Mouse (Mus musculus) cerebellum, adult 2 months (tissue): Measurements from ENCODE around the gene Rpa1. TPM values are rescaled to one million over a fixed set of nuclear protein-coding genes. Genes with fewer than 3 reads are reported as not detected.

ENCODE experiments used
- DNase-seq, 2 experiments: peaks; one replicate each; pipeline ENCODE4 v3.0.0; 2021
- H3K27ac ChIP-seq: fragments of 200-500 bp; 2 replicates; pipeline ENCODE4 v1.5.1; 2012; ENCODE audit warnings: low read length, control low read depth, inconsistent platforms; ENCODE audit not compliant: insufficient read depth
- H3K27me3 ChIP-seq: fragments of 200-500 bp; 2 replicates; pipeline ENCODE4 v1.6.1; 2012; ENCODE audit warnings: inconsistent platforms, mild to moderate bottlenecking, low read length, moderate library complexity; ENCODE audit not compliant: control insufficient read depth, insufficient read depth
- H3K4me1 ChIP-seq: fragments of 200-500 bp; 2 replicates; pipeline ENCODE4 v1.6.1; 2011; ENCODE audit warnings: low read length; ENCODE audit not compliant: control insufficient read depth, insufficient read depth
- H3K4me3 ChIP-seq: fragments of 200-500 bp; replicated peaks from 2 replicates; pipeline ENCODE3; 2011; ENCODE audit warnings: mild to moderate bottlenecking, low read depth, low read length, control low read depth; ENCODE audit not compliant: insufficient read depth
- CTCF ChIP-seq: fragments of 200-500 bp; IDR thresholded peaks from 2 replicates; pipeline ENCODE4 v1.5.1; 2011; ENCODE audit warnings: low read depth, mild to moderate bottlenecking, control low read depth, low read length, moderate library complexity, borderline replicate concordance; ENCODE audit not compliant: insufficient read depth
- POLR2A ChIP-seq: fragments of 200-500 bp; IDR thresholded peaks from 2 replicates; pipeline ENCODE4 v1.6.1; 2011; ENCODE audit warnings: low read length, control low read depth, borderline replicate concordance; ENCODE audit not compliant: insufficient read depth
- WGBS: fragments of 180-500 bp; shearing (Covaris S2); methylation state at CpG from one replicate; pipeline ENCODE4 v1.1.7; 2018; 5-methylcytosine and 5-hydroxymethylcytosine counted together
- polyA plus RNA-seq: library from polyadenylated mRNA; depleted of rRNA; stranded (reverse); fragments of >200 nt; gene quantifications from 2 replicates; pipeline ENCODE4 v1.2.3, GENCODE M21; 2012

Gene Rpa1
- polyA plus RNA-seq, 1 experiment: 59.3 TPM

GRCm38 (mm10) chr11:75281380-75282256 lies 66.5 kb downstream of the Rpa1 start:
- no peak for TF ChIP-seq CTCF
- TF ChIP-seq POLR2A: no peak
- Histone ChIP-seq H3K4me1 (peaks cover 32% of the 10 kb centered on the region), H3K27me3 (no peaks in the 10 kb centered on the region), H3K4me3 (peak overlapping the region; percentile 19), H3K27ac (no peak overlapping the region)
- 25% methylated on average over 29 of the region's 29 CpGs for WGBS
- DNase-seq: peak in 1 of 2 experiments; percentile 45

- no peaks in the 10 kb centered on the region for H3K27me3 ChIP-seq
- peak in 1 of 2 experiments; percentile 54 for DNase-seq
- H3K4me3 ChIP-seq: no peak overlapping the region
- TF ChIP-seq POLR2A (no peak), CTCF (no peak)
- WGBS: 50% methylated on average over 5 of the region's 5 CpGs
- H3K4me1 ChIP-seq: peaks cover 32% of the 10 kb centered on the region
- H3K27ac ChIP-seq: peak overlapping the region; percentile 57
These were observed 67.6 kb downstream of the Rpa1 start for GRCm38 (mm10) chr11:75280435-75281001.

- Histone ChIP-seq H3K4me3 (no peak overlapping the region), H3K4me1 (peaks cover 32% of the 10 kb centered on the region), H3K27me3 (no peaks in the 10 kb centered on the region), H3K27ac (peak overlapping the region; percentile 57)
- peak in 1 of 2 experiments; percentile 46 for DNase-seq
- 29% methylated on average over 5 of the region's 5 CpGs for WGBS
- TF ChIP-seq CTCF (no peak), POLR2A (no peak)
These were observed 68.1 kb downstream of the Rpa1 start for GRCm38 (mm10) chr11:75280066-75280410.

- Histone ChIP-seq H3K27me3 (no peaks in the 10 kb centered on the region), H3K4me1 (peaks cover 32% of the 10 kb centered on the region), H3K27ac (peak overlapping the region; percentile 57), H3K4me3 (no peak overlapping the region)
- DNase-seq: peak in 1 of 2 experiments; percentile 40
- WGBS: 20% methylated on average over 16 of the region's 16 CpGs
- TF ChIP-seq CTCF: no peak
- no peak for TF ChIP-seq POLR2A
These were observed 68.6 kb downstream of the Rpa1 start for GRCm38 (mm10) chr11:75279342-75280065.

DNA sequence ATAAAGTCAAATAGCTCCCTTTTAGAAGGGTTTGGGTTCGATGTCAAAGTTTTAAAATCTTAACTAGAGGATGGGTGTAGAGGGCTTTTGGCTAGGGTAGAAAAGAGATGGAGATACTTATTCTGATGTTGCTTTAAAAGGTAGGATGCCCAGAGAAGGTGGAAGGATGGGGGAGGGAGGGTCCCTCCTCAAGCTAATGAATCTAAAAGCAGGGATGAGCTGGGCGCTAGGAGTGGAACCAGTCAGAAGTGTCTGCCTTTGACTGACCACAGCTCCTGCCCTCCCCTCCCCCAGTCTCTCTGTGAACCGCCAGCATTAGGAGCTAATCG lies 69.1 kb downstream of the Rpa1 start:
- Histone ChIP-seq H3K4me3 (no peak overlapping the region), H3K27me3 (no peaks in the 10 kb centered on the region), H3K27ac (no peak overlapping the region), H3K4me1 (peaks cover 32% of the 10 kb centered on the region)
- WGBS: 31% methylated on average over 4 of the region's 4 CpGs
- DNase-seq: no peak
- no peak for TF ChIP-seq POLR2A
- TF ChIP-seq CTCF: no peak

DNA sequence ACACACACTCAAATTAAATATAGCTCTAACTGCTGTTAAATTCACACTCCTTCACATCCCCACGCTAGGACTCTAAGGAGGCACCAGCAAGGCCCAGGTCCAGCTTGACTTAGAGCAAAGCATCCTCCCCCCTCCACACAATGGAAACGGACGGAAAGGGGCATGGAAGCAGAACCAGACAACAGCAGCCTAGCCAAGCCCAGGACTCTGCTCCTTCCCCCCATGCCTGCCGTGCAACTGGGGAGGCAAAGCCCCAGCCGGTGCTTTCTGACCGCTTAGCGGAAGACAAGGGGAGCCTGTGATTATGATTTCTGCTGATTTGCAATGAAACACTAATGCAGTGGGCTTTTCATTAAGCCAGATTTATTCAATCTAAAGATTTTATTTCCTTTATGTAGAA lies 70.0 kb downstream of the Rpa1 start:
- DNase-seq: no peak
- Histone ChIP-seq H3K4me1 (peaks cover 40% of the 10 kb centered on the region), H3K4me3 (no peak overlapping the region), H3K27me3 (no peaks in the 10 kb centered on the region), H3K27ac (no peak overlapping the region)
- WGBS: 77% methylated on average over 7 of the region's 7 CpGs
- TF ChIP-seq POLR2A: no peak
- TF ChIP-seq CTCF: no peak

DNA sequence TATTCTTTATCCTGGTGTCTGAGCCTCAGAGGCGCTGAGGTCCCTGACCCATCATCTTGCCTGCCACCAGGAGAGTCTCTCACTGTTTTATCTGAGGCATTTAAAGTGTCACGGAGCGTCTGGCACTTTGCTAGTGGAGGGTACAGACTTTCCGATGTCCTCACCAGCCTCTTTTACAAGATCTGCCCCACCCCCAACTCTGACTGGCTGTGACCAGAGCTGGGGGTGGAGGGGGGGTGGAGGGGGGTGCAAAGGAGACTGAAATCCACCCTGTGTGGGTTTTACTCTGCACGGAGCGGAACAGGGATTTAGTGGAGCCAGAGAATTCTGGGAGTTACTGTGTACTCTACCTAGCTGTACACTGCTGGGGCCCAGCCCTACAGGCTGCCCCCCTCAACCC lies 73.1 kb downstream of the Rpa1 start:
- no peak overlapping the region for H3K27ac ChIP-seq
- H3K4me3 ChIP-seq: no peak overlapping the region
- no peak for DNase-seq
- TF ChIP-seq CTCF (no peak), POLR2A (no peak)
- peaks cover 36% of the 10 kb centered on the region for H3K4me1 ChIP-seq
- no peaks in the 10 kb centered on the region for H3K27me3 ChIP-seq
- 69% methylated on average over 6 of the region's 6 CpGs for WGBS

DNA sequence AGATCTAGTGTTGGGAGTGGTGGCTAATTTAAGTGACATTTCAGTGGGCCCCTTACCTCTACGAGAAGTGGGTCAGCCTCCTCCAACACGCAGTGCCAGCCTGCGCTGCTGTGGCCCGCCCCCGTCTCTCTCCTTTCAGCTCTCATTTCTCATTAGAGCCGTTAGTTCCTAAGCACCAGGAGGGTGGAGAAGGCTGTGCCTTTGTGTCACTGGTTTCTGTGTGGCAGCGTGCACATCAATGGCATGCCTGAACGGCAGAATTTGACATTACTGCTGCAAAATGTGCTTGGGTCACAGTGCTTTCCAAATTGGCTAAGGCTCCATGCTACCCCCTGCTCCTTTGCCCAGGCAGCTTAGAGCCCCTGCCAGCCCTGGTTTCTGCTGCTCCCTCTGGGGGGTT lies 74.7 kb downstream of the Rpa1 start:
- TF ChIP-seq POLR2A (no peak), CTCF (no peak)
- DNase-seq: no peak
- Histone ChIP-seq H3K4me1 (peaks cover 33% of the 10 kb centered on the region), H3K27ac (no peak overlapping the region), H3K27me3 (no peaks in the 10 kb centered on the region), H3K4me3 (no peak overlapping the region)
- 30% methylated on average over 8 of the region's 8 CpGs for WGBS
